Mouse (Mus musculus) testis, adult 2 months (tissue): ENCODE measurements around the gene Nlrp4a.

Experiments
- CTCF ChIP-seq: fragments of 200-500 bp; IDR thresholded peaks from 2 replicates; pipeline ENCODE4 v1.5.1; 2012; ENCODE audit warnings: low read depth, mild to moderate bottlenecking, inconsistent platforms, low read length, moderate library complexity; ENCODE audit not compliant: control insufficient read depth, insufficient read depth, insufficient replicate concordance
- POLR2A ChIP-seq: fragments of 200-500 bp; IDR thresholded peaks from 2 replicates; pipeline ENCODE4 v1.6.1; 2012; ENCODE audit warnings: low read depth, mild to moderate bottlenecking, inconsistent platforms, low read length, moderate library complexity; ENCODE audit not compliant: control insufficient read depth

DNA sequence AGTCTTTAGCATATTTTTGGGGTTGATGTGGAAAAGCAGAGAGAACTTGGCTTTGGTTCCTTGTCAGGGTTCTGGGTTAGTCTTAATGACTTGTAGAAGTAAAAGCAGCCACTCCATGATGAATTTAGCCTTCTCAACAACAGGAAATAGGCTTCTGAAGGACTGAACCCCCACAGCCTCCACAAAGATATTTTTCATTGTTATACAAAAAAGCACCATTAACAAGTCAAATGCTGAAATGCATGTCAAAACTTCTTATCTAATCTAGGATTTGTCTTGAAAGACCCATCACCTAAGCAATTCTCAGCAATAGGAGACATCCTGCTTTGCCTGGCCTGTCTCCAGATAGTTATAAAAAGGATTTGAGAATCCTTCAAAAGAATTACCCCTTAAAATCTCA, 41.8 kb downstream of the Nlrp4a start:
- TF ChIP-seq CTCF (no peak), POLR2A (no peak)
